Mouse (Mus musculus) neural tube, embryonic 11.5 days (tissue): ENCODE measurements around the gene 1700024G13Rik. TPM values are rescaled to one million over a fixed set of nuclear protein-coding genes. Genes with fewer than 3 reads are reported as not detected.

Source experiments
- ATAC-seq: fragments of 200-750 bp; cut with Nextera tagmentation; 2 replicates; pipeline ENCODE4 v1.8.0; 2017; ENCODE audit warnings: moderate number of reproducible peaks, mild to moderate bottlenecking, moderate TSS enrichment, moderate library complexity; ENCODE audit not compliant: insufficient read depth, low FRiP score, low TSS enrichment
- DNase-seq: peaks from one replicate; pipeline ENCODE4 v3.0.0-alpha.2; 2015; ENCODE audit warnings: low spot score
- H3K27ac ChIP-seq: fragments of 300-500 bp; sonication (generic); 2 replicates; pipeline ENCODE4 v1.5.1; 2014; ENCODE audit warnings: low read depth, mild to moderate bottlenecking, low read length
- H3K27me3 ChIP-seq: fragments of 300-500 bp; sonication (generic); 2 replicates; pipeline ENCODE4 v1.6.1; 2014; ENCODE audit warnings: mild to moderate bottlenecking, low read length, mixed read lengths; ENCODE audit not compliant: control insufficient read depth, insufficient read depth
- H3K36me3 ChIP-seq: fragments of 300-500 bp; sonication (generic); 2 replicates; pipeline ENCODE4 v1.6.1; 2014; ENCODE audit warnings: mild to moderate bottlenecking, low read length, moderate library complexity, mixed read lengths; ENCODE audit not compliant: control insufficient read depth, insufficient read depth
- H3K4me1 ChIP-seq: fragments of 300-500 bp; sonication (generic); 2 replicates; pipeline ENCODE4 v1.6.1; 2014; ENCODE audit warnings: low read length, mixed read lengths; ENCODE audit not compliant: control insufficient read depth, insufficient read depth
- H3K4me2 ChIP-seq: fragments of 300-500 bp; sonication (generic); 2 replicates; pipeline ENCODE4 v1.6.1; 2014; ENCODE audit warnings: low read depth, mild to moderate bottlenecking, moderate library complexity
- H3K4me3 ChIP-seq: fragments of 300-500 bp; sonication (generic); 2 replicates; pipeline ENCODE4 v1.5.1; 2014; ENCODE audit warnings: low read depth, low read length
- H3K9ac ChIP-seq: fragments of 300-500 bp; sonication (generic); 2 replicates; pipeline ENCODE4 v1.6.1; 2014; ENCODE audit warnings: mild to moderate bottlenecking, low read length
- H3K9me3 ChIP-seq: fragments of 300-500 bp; sonication (generic); 2 replicates; pipeline ENCODE4 v1.6.1; 2016; ENCODE audit warnings: low read length; ENCODE audit not compliant: control insufficient read depth
- WGBS: fragments of 180-500 bp; shearing (Covaris S2); extraction: QIAGEN DNeasy Blood & Tissue Kit; methylation state at CpG from one replicate; pipeline ENCODE4 v1.1.7; 2014; 5-methylcytosine and 5-hydroxymethylcytosine counted together
- polyA plus RNA-seq: library from polyadenylated mRNA; unstranded; fragments of >200 nt; fragmentation: Nextera tagmentation; extraction: Ambion mirVana; gene quantifications from 2 replicates; pipeline ENCODE4 v1.2.1, GENCODE M21; 2014

The 1700024G13Rik gene
- polyA plus RNA-seq, 1 experiment from 2014 or later = not detected

GRCm38 (mm10) chr14:32344176-32344575 lies 44.0 kb downstream of the 1700024G13Rik start:
- H3K4me1 ChIP-seq = no peaks in the 10 kb centered on the region
- no peak overlapping the region for H3K9ac ChIP-seq
- DNase-seq (no peak), ATAC-seq (no peak)
- no peaks in the 10 kb centered on the region for H3K9me3 ChIP-seq
- H3K4me2 ChIP-seq = no peak overlapping the region
- H3K4me3 ChIP-seq = no peak overlapping the region
- peaks cover 7% of the 10 kb centered on the region for H3K36me3 ChIP-seq
- no peak overlapping the region for H3K27ac ChIP-seq
- WGBS = 88% methylated on average over 7 of the region's 7 CpGs
- no peaks in the 10 kb centered on the region for H3K27me3 ChIP-seq

- Histone ChIP-seq H3K9me3 (no peaks in the 10 kb centered on the region), H3K27me3 (no peaks in the 10 kb centered on the region), H3K4me2 (no peak overlapping the region), H3K36me3 (peaks cover 10% of the 10 kb centered on the region), H3K4me1 (no peaks in the 10 kb centered on the region), H3K27ac (no peak overlapping the region), H3K4me3 (no peak overlapping the region), H3K9ac (no peak overlapping the region)
- ATAC-seq (no peak), DNase-seq (no peak)
- WGBS = 95% methylated on average over 7 of the region's 7 CpGs
Observed at GRCm38 (mm10) chr14:32341823-32342222, 46.4 kb downstream of the 1700024G13Rik start.

GRCm38 (mm10) chr14:32336547-32336946 lies 51.6 kb downstream of the 1700024G13Rik start:
- no peak overlapping the region for H3K27ac ChIP-seq
- H3K36me3 ChIP-seq = peaks cover 10% of the 10 kb centered on the region
- H3K27me3 ChIP-seq = no peaks in the 10 kb centered on the region
- H3K9me3 ChIP-seq = no peaks in the 10 kb centered on the region
- no peak overlapping the region for H3K4me3 ChIP-seq
- no peak for ATAC-seq
- WGBS = 89% methylated on average over 11 of the region's 11 CpGs
- DNase-seq = no peak
- H3K4me2 ChIP-seq = no peak overlapping the region
- H3K9ac ChIP-seq = no peak overlapping the region
- no peaks in the 10 kb centered on the region for H3K4me1 ChIP-seq

- Histone ChIP-seq H3K36me3 (peaks cover 6% of the 10 kb centered on the region), H3K9ac (no peak overlapping the region), H3K9me3 (no peaks in the 10 kb centered on the region), H3K4me2 (no peak overlapping the region), H3K27ac (no peak overlapping the region), H3K4me3 (no peak overlapping the region), H3K27me3 (no peaks in the 10 kb centered on the region), H3K4me1 (no peaks in the 10 kb centered on the region)
- ATAC-seq (no peak), DNase-seq (no peak)
- WGBS = 87% methylated on average over 6 of the region's 6 CpGs
Observed at GRCm38 (mm10) chr14:32336021-32336420, 52.2 kb downstream of the 1700024G13Rik start.

- no peak for DNase-seq
- H3K9me3 ChIP-seq = no peaks in the 10 kb centered on the region
- 87% methylated on average over 20 of the region's 20 CpGs for WGBS
- no peak overlapping the region for H3K4me2 ChIP-seq
- H3K4me1 ChIP-seq = no peaks in the 10 kb centered on the region
- no peak overlapping the region for H3K27ac ChIP-seq
- no peak overlapping the region for H3K4me3 ChIP-seq
- H3K9ac ChIP-seq = no peak overlapping the region
- no peak for ATAC-seq
- peaks cover 3% of the 10 kb centered on the region; the same call in 1 of the 2 replicates for H3K36me3 ChIP-seq
- no peaks in the 10 kb centered on the region for H3K27me3 ChIP-seq
Observed at GRCm38 (mm10) chr14:32332515-32333445, 55.4 kb downstream of the 1700024G13Rik start.

GRCm38 (mm10) chr14:32327366-32327765 lies 60.8 kb downstream of the 1700024G13Rik start:
- Histone ChIP-seq H3K9ac (no peak overlapping the region), H3K4me2 (no peak overlapping the region), H3K27ac (no peak overlapping the region), H3K36me3 (no peaks in the 10 kb centered on the region; the same call in 1 of the 2 replicates), H3K9me3 (no peaks in the 10 kb centered on the region), H3K4me1 (peaks cover 3% of the 10 kb centered on the region; the same call in 1 of the 2 replicates), H3K27me3 (no peaks in the 10 kb centered on the region), H3K4me3 (no peak overlapping the region)
- ATAC-seq = no peak
- 80% methylated on average over 9 of the region's 9 CpGs for WGBS
- DNase-seq = no peak

Other genes starting within 250 kb of the 1700024G13Rik start
- gene Msmb, start 246.4 kb downstream of the 1700024G13Rik start, polyA plus RNA-seq = not detected in 2 replicates
- gene Ncoa4, start 228.5 kb downstream of the 1700024G13Rik start, polyA plus RNA-seq = 97.2 and 106 TPM in 2 replicates
- 303 and 304 TPM in 2 replicates for gene Timm23, start 186.5 kb downstream of the 1700024G13Rik start, polyA plus RNA-seq
- gene Parg, start 186.4 kb downstream of the 1700024G13Rik start, polyA plus RNA-seq = 65.4 and 69.5 TPM in 2 replicates
- gene Ogdhl, start 66.4 kb downstream of the 1700024G13Rik start, polyA plus RNA-seq = 16.9 and 18.6 TPM in 2 replicates
- gene Slc18a3, start 76.5 kb upstream of the 1700024G13Rik start, polyA plus RNA-seq = 20.3 and 27.9 TPM in 2 replicates
- 2.6 and 4.2 TPM in 2 replicates for gene Chat, start 77.6 kb upstream of the 1700024G13Rik start, polyA plus RNA-seq
- gene Ercc6, start 125.1 kb upstream of the 1700024G13Rik start, polyA plus RNA-seq = 24.2 and 25.7 TPM in 2 replicates
- 11.1 and 14.0 TPM in 2 replicates for gene Prrxl1, start 211.0 kb upstream of the 1700024G13Rik start, polyA plus RNA-seq